Mouse (Mus musculus): ENCODE results near the gene Nuak1.

GRCm38 (mm10) chr10:84438466-84439227 is 1.8 kb downstream of the Nuak1 start:
- TF ChIP-seq CTCF (IDR thresholded peaks at IDR 0.05; ENCODE audit: borderline replicate concordance, insufficient read depth, low read length), result no peak
- TF ChIP-seq POLR2A (IDR thresholded peaks at IDR 0.05; ENCODE audit: low read depth, low read length), result no peak

All from embryonic fibroblast, embryonic 13.5 days (primary cell).